Mouse (Mus musculus): ENCODE results near the gene Atg101.
"Not testable (repeated sequence)": the region's sequence is repeated elsewhere in the genome, so short reads cannot be mapped to it uniquely, and the experiment has no call there.

Gene Atg101

DNA sequence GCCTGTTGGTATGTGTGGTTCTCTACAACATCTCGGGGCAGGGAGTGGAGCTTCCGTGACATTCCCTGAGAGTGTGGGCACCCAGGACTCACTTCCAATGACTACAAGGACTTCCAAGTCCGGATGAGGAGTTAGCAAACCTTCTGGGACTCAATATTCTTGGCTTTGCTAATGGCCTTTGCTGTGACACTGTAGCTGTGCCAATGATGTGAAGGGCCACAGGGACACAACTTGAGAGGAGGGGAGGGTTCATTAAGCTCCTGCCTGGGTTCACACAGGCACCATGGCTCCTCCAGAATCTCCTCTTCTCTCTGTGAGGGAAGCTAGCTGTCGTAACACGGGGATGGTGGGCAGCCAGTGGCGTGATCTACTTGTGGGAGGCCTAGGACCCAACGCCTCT is 38.6 kb downstream of the Atg101 start:
- Histone ChIP-seq H3K4me3 (replicated peaks; ENCODE audit: low read length) (no peak overlapping the region), H3K36me3 (ENCODE audit: insufficient read depth, low read length) (no peaks in the 10 kb centered on the region), H3K4me1 (replicated peaks; ENCODE audit: low read depth, low read length) (peaks cover 35% of the 10 kb centered on the region), H3K9me3 (ENCODE audit: low read length) (peaks cover 4% of the 10 kb centered on the region; the same call in 1 of the 2 replicates), H3K27me3 (ENCODE audit: insufficient read depth, low read length) (peaks cover 6% of the 10 kb centered on the region)
- TF ChIP-seq NANOG (IDR thresholded peaks at IDR 0.05; ENCODE audit: borderline replicate concordance, low read length) (no peak), POU5F1 (IDR thresholded peaks at IDR 0.05; ENCODE audit: borderline replicate concordance, low read length) (no peak), CTCF (conservative IDR thresholded peaks at IDR 0.05; ENCODE audit: low read length) (no peak)

DNA sequence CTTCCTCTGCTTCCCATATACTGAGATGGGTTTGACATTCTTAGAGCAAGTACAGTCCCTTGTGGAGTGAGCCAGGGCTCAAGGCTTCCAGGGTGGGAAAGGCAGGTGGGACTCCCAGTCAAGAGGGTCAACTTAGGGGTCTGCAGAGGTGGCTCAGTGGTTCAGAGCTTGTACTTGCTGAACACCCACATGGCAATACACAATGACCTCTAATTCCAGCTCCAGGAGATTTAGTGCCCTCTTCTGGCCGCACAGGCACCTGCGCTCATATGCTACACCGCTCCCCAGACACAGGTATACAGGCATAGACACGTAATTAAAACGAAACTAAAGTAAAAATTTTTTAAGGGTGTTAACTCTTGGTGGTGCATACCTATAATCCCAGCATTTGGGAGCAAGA is 39.4 kb downstream of the Atg101 start:
- Histone ChIP-seq H3K27me3 (ENCODE audit: insufficient read depth, low read length) (peaks cover 6% of the 10 kb centered on the region), H3K36me3 (ENCODE audit: insufficient read depth, low read length) (no peaks in the 10 kb centered on the region), H3K4me1 (replicated peaks; ENCODE audit: low read depth, low read length) (peaks cover 39% of the 10 kb centered on the region), H3K9me3 (ENCODE audit: low read length) (peaks cover 4% of the 10 kb centered on the region; the same call in 1 of the 2 replicates), H3K4me3 (replicated peaks; ENCODE audit: low read length) (no peak overlapping the region)
- TF ChIP-seq CTCF (conservative IDR thresholded peaks at IDR 0.05; ENCODE audit: low read length) (peak; percentile 37), POU5F1 (IDR thresholded peaks at IDR 0.05; ENCODE audit: borderline replicate concordance, low read length) (no peak)

DNA sequence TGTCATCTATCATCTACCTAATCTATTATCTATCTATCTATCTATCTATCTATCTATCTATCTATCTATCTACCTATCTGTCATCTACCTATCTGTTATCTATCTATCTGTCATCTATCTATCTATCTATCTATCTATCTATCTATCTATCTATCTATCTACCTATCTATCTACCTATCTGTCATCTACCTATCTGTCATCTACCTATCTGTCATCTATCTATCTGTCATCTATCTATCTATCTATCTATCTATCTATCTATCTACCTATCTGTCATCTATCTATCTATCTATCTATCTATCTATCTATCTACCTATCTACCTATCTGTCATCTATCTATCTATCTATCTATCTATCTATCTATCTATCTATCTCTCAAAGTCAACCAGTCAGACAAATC is 40.3 kb downstream of the Atg101 start:
- H3K4me3 ChIP-seq (replicated peaks; ENCODE audit: low read length); H3K9me3 ChIP-seq (ENCODE audit: low read length); H3K27me3 ChIP-seq (ENCODE audit: insufficient read depth, low read length); H3K36me3 ChIP-seq (ENCODE audit: insufficient read depth, low read length): not testable (repeated sequence)
- peaks cover 40% of the 10 kb centered on the region for H3K4me1 ChIP-seq (replicated peaks; ENCODE audit: low read depth, low read length)

DNA sequence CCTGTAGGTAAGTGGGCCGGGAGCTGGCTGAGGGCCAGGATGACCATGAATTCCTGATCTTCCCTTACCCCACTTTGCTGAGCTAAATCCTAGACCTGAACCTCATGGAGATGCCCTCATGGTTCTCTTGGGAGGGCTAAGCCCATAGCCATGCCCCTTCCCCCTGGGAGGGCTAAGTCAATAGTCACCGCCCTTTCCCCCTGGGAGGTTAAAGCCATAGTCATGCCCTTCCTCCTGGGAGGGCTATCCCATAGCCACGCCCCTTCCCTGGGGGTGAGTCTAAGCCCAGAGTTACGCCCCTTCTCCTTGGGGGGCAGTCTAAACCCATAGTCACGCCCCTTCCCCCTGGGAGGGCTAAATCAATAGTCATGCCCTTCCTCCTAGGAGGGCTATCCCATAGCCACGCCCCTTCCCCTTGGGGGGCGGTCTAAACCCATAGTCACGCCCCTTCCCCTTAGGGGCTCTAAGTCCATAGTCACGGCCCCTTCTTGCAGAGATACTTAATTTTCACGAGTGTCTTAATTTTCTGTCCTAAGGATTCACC is 42.0 kb downstream of the Atg101 start:
- no peak for TF ChIP-seq CTCF (conservative IDR thresholded peaks at IDR 0.05; ENCODE audit: low read length)
- no peak overlapping the region for H3K4me3 ChIP-seq (replicated peaks; ENCODE audit: low read length)
- peaks cover 16% of the 10 kb centered on the region for H3K27me3 ChIP-seq (ENCODE audit: insufficient read depth, low read length)
- H3K4me1 ChIP-seq (replicated peaks; ENCODE audit: low read depth, low read length), result peaks cover 52% of the 10 kb centered on the region
- no peaks in the 10 kb centered on the region for H3K36me3 ChIP-seq (ENCODE audit: insufficient read depth, low read length)
- H3K9me3 ChIP-seq (ENCODE audit: low read length), result peaks cover 4% of the 10 kb centered on the region; the same call in 1 of the 2 replicates

- peaks cover 14% of the 10 kb centered on the region for H3K27me3 ChIP-seq (ENCODE audit: insufficient read depth, low read length)
- TF ChIP-seq NANOG (IDR thresholded peaks at IDR 0.05; ENCODE audit: borderline replicate concordance, low read length) (no peak), CTCF (conservative IDR thresholded peaks at IDR 0.05; ENCODE audit: low read length) (peak; percentile 58)
- H3K9me3 ChIP-seq (ENCODE audit: low read length), result peaks cover 4% of the 10 kb centered on the region; the same call in 1 of the 2 replicates
- no peak overlapping the region for H3K4me3 ChIP-seq (replicated peaks; ENCODE audit: low read length)
- peaks cover 54% of the 10 kb centered on the region for H3K4me1 ChIP-seq (replicated peaks; ENCODE audit: low read depth, low read length)
- no peaks in the 10 kb centered on the region for H3K36me3 ChIP-seq (ENCODE audit: insufficient read depth, low read length)
These were observed 43.2 kb downstream of the Atg101 start for GRCm38 (mm10) chr15:101327282-101327681.

- H3K4me3 ChIP-seq (replicated peaks; ENCODE audit: low read length), result no peak overlapping the region
- TF ChIP-seq POU5F1 (IDR thresholded peaks at IDR 0.05; ENCODE audit: borderline replicate concordance, low read length) (no peak), NANOG (IDR thresholded peaks at IDR 0.05; ENCODE audit: borderline replicate concordance, low read length) (peak; percentile 48; the same call in 1 of the 2 replicates), CTCF (conservative IDR thresholded peaks at IDR 0.05; ENCODE audit: low read length) (no peak)
- H3K36me3 ChIP-seq (ENCODE audit: insufficient read depth, low read length), result no peaks in the 10 kb centered on the region
These were observed 44.9 kb downstream of the Atg101 start for GRCm38 (mm10) chr15:101328876-101329563.

GRCm38 (mm10) chr15:101329564-101329892 is 45.5 kb downstream of the Atg101 start:
- H3K27me3 ChIP-seq (ENCODE audit: insufficient read depth, low read length), result peaks cover 26% of the 10 kb centered on the region
- no peak overlapping the region for H3K4me3 ChIP-seq (replicated peaks; ENCODE audit: low read length)
- H3K4me1 ChIP-seq (replicated peaks; ENCODE audit: low read depth, low read length), result peaks cover 54% of the 10 kb centered on the region
- no peaks in the 10 kb centered on the region for H3K36me3 ChIP-seq (ENCODE audit: insufficient read depth, low read length)
- H3K9me3 ChIP-seq (ENCODE audit: low read length), result no peaks in the 10 kb centered on the region
- TF ChIP-seq POU5F1 (IDR thresholded peaks at IDR 0.05; ENCODE audit: borderline replicate concordance, low read length), result no peak
- TF ChIP-seq NANOG (IDR thresholded peaks at IDR 0.05; ENCODE audit: borderline replicate concordance, low read length), result no peak
- TF ChIP-seq CTCF (conservative IDR thresholded peaks at IDR 0.05; ENCODE audit: low read length), result no peak

More at GRCm38 (mm10) chr15:101328876-101329563, 44.9 kb downstream of the Atg101 start:
- Histone ChIP-seq H3K9me3 (ENCODE audit: low read length) (no peaks in the 10 kb centered on the region), H3K27me3 (ENCODE audit: insufficient read depth, low read length) (peaks cover 22% of the 10 kb centered on the region), H3K4me1 (replicated peaks; ENCODE audit: low read depth, low read length) (peaks cover 54% of the 10 kb centered on the region)

- peaks cover 30% of the 10 kb centered on the region for H3K27me3 ChIP-seq (ENCODE audit: insufficient read depth, low read length)
- TF ChIP-seq NANOG (IDR thresholded peaks at IDR 0.05; ENCODE audit: borderline replicate concordance, low read length), result no peak
- TF ChIP-seq CTCF (conservative IDR thresholded peaks at IDR 0.05; ENCODE audit: low read length), result no peak
- TF ChIP-seq POU5F1 (IDR thresholded peaks at IDR 0.05; ENCODE audit: borderline replicate concordance, low read length), result no peak
These were observed 47.0 kb downstream of the Atg101 start for GRCm38 (mm10) chr15:101331090-101331489.

DNA sequence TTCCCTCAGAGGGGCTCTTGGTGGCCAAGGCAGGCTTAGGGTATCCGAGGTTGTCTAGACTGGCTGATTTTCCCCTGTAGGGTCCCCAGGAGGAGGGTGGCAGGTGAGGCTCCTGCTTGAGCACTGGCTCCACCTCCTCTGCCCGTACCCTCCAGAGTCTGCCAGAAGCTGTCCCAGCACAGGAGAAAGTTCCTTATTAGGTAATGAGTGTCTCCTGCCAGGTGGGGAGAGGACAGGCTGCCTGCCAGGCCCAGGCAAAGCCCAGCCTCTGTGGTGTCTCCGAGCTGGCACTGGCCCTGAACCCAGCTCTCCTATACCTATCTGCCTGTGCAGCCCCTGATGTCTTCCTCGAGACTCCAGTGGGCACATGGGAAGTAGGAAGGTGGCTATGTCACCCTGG is 48.3 kb downstream of the Atg101 start:
- H3K4me1 ChIP-seq (replicated peaks; ENCODE audit: low read depth, low read length), result peaks cover 48% of the 10 kb centered on the region
- H3K9me3 ChIP-seq (ENCODE audit: low read length), result no peaks in the 10 kb centered on the region
- no peaks in the 10 kb centered on the region for H3K36me3 ChIP-seq (ENCODE audit: insufficient read depth, low read length)
- H3K4me3 ChIP-seq (replicated peaks; ENCODE audit: low read length), result no peak overlapping the region
- peaks cover 42% of the 10 kb centered on the region for H3K27me3 ChIP-seq (ENCODE audit: insufficient read depth, low read length)
- no peak for TF ChIP-seq NANOG (IDR thresholded peaks at IDR 0.05; ENCODE audit: borderline replicate concordance, low read length)
- no peak for TF ChIP-seq POU5F1 (IDR thresholded peaks at IDR 0.05; ENCODE audit: borderline replicate concordance, low read length)
- no peak for TF ChIP-seq CTCF (conservative IDR thresholded peaks at IDR 0.05; ENCODE audit: low read length)

More at GRCm38 (mm10) chr15:101331090-101331489, 47.0 kb downstream of the Atg101 start:
- peaks cover 50% of the 10 kb centered on the region for H3K4me1 ChIP-seq (replicated peaks; ENCODE audit: low read depth, low read length)
- no peak overlapping the region for H3K4me3 ChIP-seq (replicated peaks; ENCODE audit: low read length)
- H3K36me3 ChIP-seq (ENCODE audit: insufficient read depth, low read length), result no peaks in the 10 kb centered on the region
- H3K9me3 ChIP-seq (ENCODE audit: low read length), result no peaks in the 10 kb centered on the region
